Mouse (Mus musculus) testis, adult 2 months (tissue): ENCODE data around the gene Kctd3.

Source experiments
- CTCF ChIP-seq: fragments of 200-500 bp; IDR thresholded peaks from 2 replicates; pipeline ENCODE4 v1.5.1; 2012; ENCODE audit warnings: low read depth, mild to moderate bottlenecking, inconsistent platforms, low read length, moderate library complexity; ENCODE audit not compliant: control insufficient read depth, insufficient read depth, insufficient replicate concordance
- POLR2A ChIP-seq: fragments of 200-500 bp; IDR thresholded peaks from 2 replicates; pipeline ENCODE4 v1.6.1; 2012; ENCODE audit warnings: low read depth, mild to moderate bottlenecking, inconsistent platforms, low read length, moderate library complexity; ENCODE audit not compliant: control insufficient read depth

DNA sequence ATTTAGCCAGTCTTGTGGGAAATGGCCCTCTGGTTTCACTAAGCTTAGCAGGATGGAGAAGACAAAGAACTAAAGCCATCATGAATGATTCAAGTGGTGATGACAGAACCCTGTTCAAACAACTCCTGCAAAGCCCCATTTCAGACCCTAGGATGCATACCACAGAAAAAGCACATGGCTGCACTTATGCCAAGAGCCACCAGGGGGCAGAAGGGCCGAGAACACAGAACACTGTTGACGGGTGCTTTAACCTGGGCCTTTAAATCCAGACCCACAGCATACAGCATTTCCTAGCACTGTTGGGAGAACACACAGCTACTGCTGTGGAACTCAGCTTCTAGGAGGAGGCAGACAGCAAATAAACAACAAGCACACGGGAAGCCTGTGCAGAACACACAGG, 27.6 kb downstream of the Kctd3 start:
- TF ChIP-seq CTCF (peak; percentile 64; the same call in 1 of the 2 replicates), POLR2A (no peak)
